Mouse (Mus musculus) embryo, embryonic 9.5 days (tissue): ENCODE results near the gene Slc34a1.

Experiments
- DNase-seq: peaks from one replicate; pipeline ENCODE4 v3.0.0-alpha.2; 2017; ENCODE audit errors: extremely low spot score

The Slc34a1 gene

DNA sequence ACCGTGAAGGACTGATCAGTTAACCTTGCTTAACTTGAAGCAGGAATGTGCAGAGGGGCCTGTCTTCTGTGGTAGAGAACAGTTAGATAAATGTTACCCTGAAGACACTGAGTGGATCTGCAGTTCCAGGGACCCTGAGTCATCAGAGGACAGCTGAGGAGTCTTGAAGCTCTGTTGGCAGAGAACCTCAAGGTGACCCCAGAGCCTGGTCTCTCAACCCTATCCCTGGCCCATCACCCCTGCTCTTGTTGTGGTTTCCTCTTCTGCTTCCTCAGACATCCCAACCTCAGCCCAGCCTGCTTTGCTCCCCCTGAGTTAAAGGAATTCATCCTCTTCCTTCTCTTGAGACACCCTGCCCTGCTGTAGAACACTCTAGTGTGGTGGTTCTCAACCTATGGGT lies at the start of gene Slc34a1:
Slc34a1 (plus strand) TSS at position 100 of the 400 bp plus-strand sequence.
- no peak for DNase-seq

DNA sequence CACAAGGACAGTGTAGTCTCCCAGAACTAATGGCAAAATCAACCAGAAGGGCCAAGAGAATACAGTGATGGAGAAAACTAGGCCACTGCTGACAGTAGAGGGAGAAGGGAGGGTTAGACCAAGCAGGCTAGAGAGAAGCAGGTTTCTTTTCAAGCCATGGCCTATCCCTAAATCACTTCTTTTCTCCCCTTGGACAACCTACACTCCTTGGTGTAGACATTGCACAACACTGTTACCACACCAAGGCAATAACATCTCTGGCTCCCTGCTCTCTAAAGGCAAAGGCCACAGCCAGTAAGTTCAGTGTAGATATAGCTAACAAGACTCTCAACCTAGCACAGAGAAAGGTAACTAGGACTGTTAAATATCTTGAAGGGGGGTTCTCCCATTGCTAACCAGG lies 36.8 kb upstream of the Slc34a1 start:
- no peak for DNase-seq

GRCm38 (mm10) chr13:55361974-55362452 lies 36.0 kb upstream of the Slc34a1 start:
- no peak for DNase-seq

DNA sequence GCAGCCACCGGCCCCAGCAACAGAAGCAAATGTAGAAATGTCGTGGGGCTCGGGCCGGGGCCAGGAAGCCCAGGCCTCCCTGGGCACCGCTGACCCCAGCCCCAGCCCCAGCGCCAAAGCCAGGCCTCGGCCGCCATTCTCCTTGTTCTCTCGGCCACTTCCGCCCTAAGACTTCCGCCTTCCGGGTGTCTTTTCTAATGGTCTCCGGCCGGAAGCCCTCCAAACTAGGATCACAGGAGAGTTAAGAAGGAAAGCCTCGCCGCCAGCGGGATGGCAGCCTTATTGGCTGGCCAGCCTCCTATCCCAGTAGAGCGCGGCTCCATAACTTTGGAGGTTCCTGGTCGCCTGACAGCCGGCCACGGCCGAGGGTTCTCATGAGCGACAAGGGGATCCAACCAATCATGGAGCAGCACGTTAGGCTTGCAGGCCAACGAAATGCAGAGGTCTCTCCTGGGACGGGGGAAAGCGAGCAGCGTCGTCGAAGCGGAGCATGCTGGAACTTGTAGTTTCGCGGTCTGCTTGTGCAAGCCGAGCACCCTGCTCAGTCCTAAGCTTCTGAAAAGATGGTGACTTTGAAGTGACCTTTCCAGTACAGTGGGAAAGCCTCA lies 35.4 kb upstream of the Slc34a1 start, which contains the start of gene Lman2:
Lman2 (minus strand) TSS at position 331 of the 608 bp plus-strand sequence.
- DNase-seq, result peak; percentile 96

DNA sequence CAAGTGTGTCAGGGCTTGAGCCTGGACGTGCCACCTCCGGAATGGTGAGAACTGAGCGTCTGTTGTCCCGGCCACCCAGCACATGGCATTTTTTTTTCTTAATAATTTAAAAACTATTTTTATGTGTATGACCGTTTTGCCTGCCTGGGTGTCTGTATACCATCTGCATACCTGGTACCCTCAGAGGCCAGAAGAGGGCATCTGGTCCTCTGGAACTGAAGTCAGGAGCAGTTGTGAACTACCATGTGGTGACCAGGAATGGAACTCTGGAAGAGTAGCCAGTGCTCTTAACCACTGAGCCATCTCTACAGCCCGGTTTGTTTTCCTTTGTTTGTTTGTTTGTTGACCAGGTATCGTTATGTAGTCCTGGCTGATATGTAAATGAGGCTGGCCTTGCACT lies 29.6 kb upstream of the Slc34a1 start:
- DNase-seq, result no peak

GRCm38 (mm10) chr13:55369531-55370114 lies 28.4 kb upstream of the Slc34a1 start, which contains the start of gene Rgs14:
Gene Rgs14, plus strand, starts transcription at chr13:55369732.
- no peak for DNase-seq

DNA sequence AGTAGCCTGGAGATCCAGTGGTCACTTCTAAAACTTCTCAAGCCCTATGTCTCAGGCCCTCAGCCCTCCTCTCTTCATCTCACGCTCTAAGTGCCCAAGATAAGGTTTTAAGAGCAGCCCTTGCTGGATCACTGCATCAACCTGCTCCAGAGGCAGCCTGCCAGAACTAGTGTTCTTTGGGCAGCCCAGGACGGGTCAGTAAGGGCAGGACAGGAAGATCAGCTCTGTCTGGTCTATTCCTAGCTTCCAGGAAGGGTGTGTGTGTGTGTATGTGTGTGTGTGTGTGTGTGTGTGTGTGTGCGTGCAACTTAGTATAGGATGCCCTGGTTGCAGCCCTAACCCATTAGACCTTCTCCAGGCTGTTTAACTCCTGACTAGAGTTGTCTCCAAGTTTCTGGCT lies 27.8 kb upstream of the Slc34a1 start:
- no peak for DNase-seq

- DNase-seq, result no peak
These were observed 26.8 kb upstream of the Slc34a1 start for GRCm38 (mm10) chr13:55371007-55371681.

GRCm38 (mm10) chr13:55371740-55372139 lies 26.2 kb upstream of the Slc34a1 start:
- DNase-seq, result no peak

- DNase-seq, result no peak
These were observed 23.6 kb upstream of the Slc34a1 start for GRCm38 (mm10) chr13:55374206-55374924.

- no peak for DNase-seq
These were observed 22.1 kb upstream of the Slc34a1 start for GRCm38 (mm10) chr13:55375877-55376276.

DNA sequence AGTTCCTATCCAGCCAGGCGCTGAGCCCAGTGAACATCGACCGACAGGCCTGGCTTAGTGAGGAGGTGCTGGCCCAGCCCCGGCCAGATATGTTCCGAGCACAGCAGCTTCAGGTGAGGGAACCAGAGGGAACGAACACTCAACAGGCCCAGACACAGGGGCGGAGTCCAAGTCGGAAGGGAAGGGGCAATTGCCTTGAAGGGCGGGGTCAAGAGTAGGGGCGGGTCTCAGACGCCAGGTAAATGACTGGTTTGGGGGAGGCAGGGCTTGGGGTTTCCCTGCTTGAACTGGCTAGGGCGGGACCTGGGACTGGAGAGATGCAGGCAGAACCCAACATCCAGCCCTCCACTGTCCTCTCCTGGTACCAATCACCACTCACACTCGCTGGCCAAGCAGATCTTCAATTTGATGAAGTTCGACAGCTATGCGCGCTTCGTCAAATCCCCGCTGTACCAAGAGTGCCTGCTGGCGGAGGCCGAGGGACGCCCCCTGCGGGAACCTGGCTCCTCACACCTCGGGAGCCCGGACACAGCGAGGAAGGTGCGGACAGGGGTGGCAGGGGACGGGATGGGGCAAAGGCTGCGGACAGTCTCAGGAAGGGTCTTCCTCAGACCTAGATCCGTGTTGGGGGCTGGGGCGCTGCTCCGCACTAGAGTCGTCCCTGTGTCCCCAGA lies 18.9 kb upstream of the Slc34a1 start:
- peak; percentile 34 for DNase-seq

- DNase-seq, result no peak
These were observed 16.2 kb upstream of the Slc34a1 start for GRCm38 (mm10) chr13:55381790-55382189.

GRCm38 (mm10) chr13:55390644-55391043 lies 7.3 kb upstream of the Slc34a1 start:
- DNase-seq, result no peak

- DNase-seq, result no peak
These were observed 6.4 kb upstream of the Slc34a1 start for GRCm38 (mm10) chr13:55391626-55392029.

DNA sequence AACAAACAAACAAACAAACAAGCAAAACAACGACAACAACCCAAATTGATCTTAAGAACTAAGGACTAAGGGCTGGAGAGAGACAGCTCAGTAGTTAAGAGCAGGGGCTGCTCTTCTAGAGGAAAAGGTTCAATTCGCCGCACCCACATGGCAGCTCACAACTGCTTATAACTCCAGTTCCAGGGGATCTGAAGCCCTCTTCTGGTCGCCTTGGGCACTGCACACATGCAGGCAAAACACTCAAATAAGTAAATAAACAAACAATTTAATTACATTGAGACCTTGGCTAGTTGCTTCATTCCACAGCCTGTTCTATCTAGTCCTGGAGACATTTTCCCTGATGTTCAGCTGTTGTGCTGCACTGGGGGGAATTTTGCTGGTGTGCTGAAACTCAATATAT lies 5.1 kb upstream of the Slc34a1 start:
- no peak for DNase-seq

DNA sequence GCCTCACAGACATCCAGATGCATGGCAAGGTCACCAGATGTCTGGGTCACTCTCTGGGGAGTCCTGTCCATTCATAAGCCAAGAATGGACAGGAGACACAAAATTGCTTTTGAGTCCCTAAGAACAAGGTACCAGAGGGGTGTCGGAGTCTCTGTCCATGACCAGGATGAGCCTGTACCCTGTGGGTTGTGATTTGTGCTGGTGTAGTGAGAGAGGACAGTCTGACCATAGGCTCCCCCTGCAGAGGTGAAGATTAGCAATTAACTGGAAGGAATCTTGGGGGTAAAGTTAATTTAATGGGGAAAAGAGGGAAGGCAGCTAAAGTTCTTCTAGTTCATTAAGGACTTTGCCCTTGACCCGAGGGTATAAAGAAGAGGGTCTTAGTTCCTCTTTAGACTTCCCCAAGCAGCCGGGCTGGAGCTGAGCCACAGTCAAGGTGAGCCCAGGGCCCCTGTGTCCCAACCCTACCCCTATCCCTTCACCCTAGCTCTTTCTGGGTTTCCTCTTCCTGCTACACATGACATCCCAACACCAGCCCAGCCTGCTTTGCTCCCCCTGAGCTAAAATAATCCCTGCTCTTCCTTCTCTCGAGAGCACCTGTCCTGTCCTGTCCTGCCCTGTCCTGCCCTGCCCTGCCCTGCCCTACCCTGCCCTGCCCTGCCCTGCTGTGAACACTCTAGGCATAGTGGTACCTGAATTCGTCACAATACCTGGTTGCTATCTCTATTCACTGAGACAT lies 1.5 kb downstream of the Slc34a1 start:
- DNase-seq, result no peak

GRCm38 (mm10) chr13:55400039-55400346 lies 2.0 kb downstream of the Slc34a1 start:
- no peak for DNase-seq

DNA sequence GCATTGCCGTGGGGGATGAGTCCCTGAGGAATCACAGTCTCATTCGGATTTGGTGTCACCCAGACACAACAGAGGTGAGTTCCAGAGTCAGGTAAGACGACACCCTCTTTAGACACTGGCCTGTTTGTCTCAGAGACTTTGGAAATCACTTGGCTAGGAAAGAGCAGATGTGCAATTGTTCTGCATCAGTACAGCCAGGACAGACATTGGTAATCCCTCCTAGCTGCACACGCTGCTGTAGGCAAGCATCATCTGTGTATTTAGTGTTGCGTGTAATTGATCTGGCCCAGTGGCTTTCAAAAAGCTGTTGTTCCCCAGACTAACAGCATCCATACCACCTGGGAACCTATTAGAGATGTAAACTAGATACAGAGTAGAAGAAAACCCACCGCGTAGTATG lies 5.3 kb downstream of the Slc34a1 start:
- no peak for DNase-seq

DNA sequence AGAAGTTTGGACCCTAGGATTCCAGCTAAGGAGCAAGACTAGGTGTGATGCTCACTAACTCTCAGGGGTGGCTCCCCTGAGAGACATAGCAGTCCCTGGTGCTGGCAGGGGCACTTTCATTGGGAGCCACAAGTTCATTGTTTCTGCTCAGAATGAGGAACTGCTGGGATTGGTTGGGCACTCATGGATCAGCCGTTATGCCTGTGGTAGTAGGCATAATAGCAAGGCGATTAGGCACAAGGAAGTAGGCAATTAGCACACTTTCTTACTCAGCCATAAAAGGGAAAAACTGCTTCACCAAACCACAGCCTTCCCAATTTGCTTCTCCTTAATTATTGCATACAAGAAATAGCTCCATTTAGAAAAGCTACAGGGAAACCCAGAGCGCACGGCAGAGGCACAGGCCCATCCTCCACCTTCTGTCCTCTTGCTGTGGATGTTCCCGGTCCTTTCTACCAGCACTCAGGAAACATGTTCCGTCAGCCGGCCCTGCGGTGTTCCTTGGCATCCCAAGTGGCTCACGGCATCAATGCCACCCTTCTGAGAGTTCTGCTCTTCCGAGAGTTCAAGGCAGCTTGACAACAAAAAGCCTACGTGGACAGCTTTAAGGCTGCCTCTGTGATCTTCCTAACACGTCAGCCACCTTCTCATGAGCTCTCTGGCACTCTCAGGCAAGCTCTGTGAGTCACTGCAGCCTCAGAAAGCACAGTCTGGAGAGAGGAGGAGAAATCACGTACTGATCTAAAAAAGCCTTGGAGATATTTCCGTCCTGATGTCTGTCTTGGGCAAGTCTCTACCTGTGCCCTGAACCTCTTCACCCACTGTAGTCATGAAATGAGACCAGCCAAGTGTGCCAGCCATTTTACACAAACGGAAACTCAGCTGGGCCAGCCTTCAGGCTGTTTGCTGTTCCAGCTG lies 6.2 kb downstream of the Slc34a1 start:
- DNase-seq, result no peak
